Mouse (Mus musculus): ENCODE data around the gene Frmd7. TPM values are rescaled to one million over a fixed set of nuclear protein-coding genes. Genes with fewer than 3 reads are reported as not detected.

The Frmd7 gene
- polyA plus RNA-seq, 1 experiment from 2014 or later, result not detected

- no peak for ATAC-seq
- no peak overlapping the region for H3K4me3 ChIP-seq (ENCODE audit: low read length)
- WGBS, result 65% methylated on average over 6 of the region's 6 CpGs
These were observed 20.4 kb upstream of the Frmd7 start for GRCm38 (mm10) chrX:50962955-50963354.

GRCm38 (mm10) chrX:50948633-50949032, 6.1 kb upstream of the Frmd7 start:
- Histone ChIP-seq H3K4me2 (ENCODE audit: low read depth, low read length) (no peak overlapping the region), H3K4me3 (ENCODE audit: low read length) (no peak overlapping the region), H3K4me1 (ENCODE audit: control insufficient read depth, insufficient read depth, low read length) (no peaks in the 10 kb centered on the region), H3K9ac (ENCODE audit: low read depth, low read length) (no peak overlapping the region), H3K9me3 (ENCODE audit: control insufficient read depth, low read length) (no peaks in the 10 kb centered on the region), H3K27ac (ENCODE audit: low read length) (no peak overlapping the region), H3K36me3 (ENCODE audit: control insufficient read depth, insufficient read depth, low read length) (no peaks in the 10 kb centered on the region), H3K27me3 (replicated peaks; ENCODE audit: control insufficient read depth, insufficient read depth, low read length) (no peaks in the 10 kb centered on the region)
- ATAC-seq, result no peak
- 69% methylated on average over 2 of the region's 2 CpGs for WGBS

More at GRCm38 (mm10) chrX:50962955-50963354, 20.4 kb upstream of the Frmd7 start:
- no peaks in the 10 kb centered on the region for H3K36me3 ChIP-seq (ENCODE audit: control insufficient read depth, insufficient read depth, low read length)
- no peak overlapping the region for H3K27ac ChIP-seq (ENCODE audit: low read length)
- H3K4me2 ChIP-seq (ENCODE audit: low read depth, low read length), result no peak overlapping the region
- H3K9ac ChIP-seq (ENCODE audit: low read depth, low read length), result no peak overlapping the region
- no peaks in the 10 kb centered on the region for H3K9me3 ChIP-seq (ENCODE audit: control insufficient read depth, low read length)
- H3K27me3 ChIP-seq (replicated peaks; ENCODE audit: control insufficient read depth, insufficient read depth, low read length), result no peaks in the 10 kb centered on the region
- H3K4me1 ChIP-seq (ENCODE audit: control insufficient read depth, insufficient read depth, low read length), result no peaks in the 10 kb centered on the region

DNA sequence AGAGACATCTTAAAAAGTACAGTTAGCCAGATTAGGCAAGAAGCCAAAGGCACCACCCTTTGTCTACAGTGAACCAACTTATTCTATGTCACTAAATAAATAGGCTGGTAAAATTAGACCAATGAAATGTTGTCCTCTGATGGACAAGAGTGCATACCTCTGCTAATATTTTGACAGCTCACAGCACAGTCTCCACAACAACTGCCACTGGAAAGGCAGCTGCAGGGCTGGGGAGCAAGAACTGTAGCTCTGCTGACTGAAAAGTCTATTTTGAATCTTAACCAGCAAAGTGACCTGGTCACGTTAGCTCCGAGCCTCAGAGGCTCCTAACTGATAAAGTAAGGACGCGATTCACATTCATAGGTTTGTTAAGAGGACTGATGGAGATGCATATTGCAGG, 5.6 kb upstream of the Frmd7 start:
- no peaks in the 10 kb centered on the region for H3K4me1 ChIP-seq (ENCODE audit: control insufficient read depth, insufficient read depth, low read length)
- H3K27ac ChIP-seq (ENCODE audit: low read length), result no peak overlapping the region
- no peak overlapping the region for H3K9ac ChIP-seq (ENCODE audit: low read depth, low read length)
- no peak overlapping the region for H3K4me3 ChIP-seq (ENCODE audit: low read length)
- 72% methylated on average over 4 of the region's 4 CpGs for WGBS
- no peak overlapping the region for H3K4me2 ChIP-seq (ENCODE audit: low read depth, low read length)
- H3K9me3 ChIP-seq (ENCODE audit: control insufficient read depth, low read length), result no peaks in the 10 kb centered on the region
- H3K36me3 ChIP-seq (ENCODE audit: control insufficient read depth, insufficient read depth, low read length), result no peaks in the 10 kb centered on the region
- no peaks in the 10 kb centered on the region for H3K27me3 ChIP-seq (replicated peaks; ENCODE audit: control insufficient read depth, insufficient read depth, low read length)
- no peak for ATAC-seq

DNA sequence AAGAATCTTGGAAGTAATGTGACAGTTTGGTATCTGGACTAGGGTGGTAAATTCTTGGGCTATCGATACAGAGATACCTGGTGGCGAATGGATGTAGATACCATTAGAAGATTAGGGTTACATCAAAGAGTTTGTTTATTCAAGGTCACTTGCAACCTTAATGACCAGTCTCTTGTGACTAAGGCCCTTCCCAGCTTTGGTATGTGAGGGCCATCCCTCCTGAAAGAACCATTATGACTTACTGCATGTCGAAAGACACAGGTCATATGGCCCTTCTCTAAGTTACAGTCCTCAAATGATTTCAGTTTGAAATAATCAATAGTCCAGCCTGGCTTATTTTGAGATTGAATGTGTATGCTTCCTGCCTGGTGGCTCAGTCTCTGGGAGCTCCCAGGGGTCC, 5.4 kb downstream of the Frmd7 start:
- no peak overlapping the region for H3K4me3 ChIP-seq (ENCODE audit: low read length)
- no peaks in the 10 kb centered on the region for H3K36me3 ChIP-seq (ENCODE audit: control insufficient read depth, insufficient read depth, low read length)
- H3K9ac ChIP-seq (ENCODE audit: low read depth, low read length), result no peak overlapping the region
- H3K27me3 ChIP-seq (replicated peaks; ENCODE audit: control insufficient read depth, insufficient read depth, low read length), result no peaks in the 10 kb centered on the region
- WGBS, result 68% methylated on average over 3 of the region's 3 CpGs
- ATAC-seq, result 0 out of 2 replicates have a peak, but pooled peaks have one; percentile 58
- H3K4me2 ChIP-seq (ENCODE audit: low read depth, low read length), result no peak overlapping the region
- H3K27ac ChIP-seq (ENCODE audit: low read length), result no peak overlapping the region
- no peaks in the 10 kb centered on the region for H3K4me1 ChIP-seq (ENCODE audit: control insufficient read depth, insufficient read depth, low read length)
- no peaks in the 10 kb centered on the region for H3K9me3 ChIP-seq (ENCODE audit: control insufficient read depth, low read length)

DNA sequence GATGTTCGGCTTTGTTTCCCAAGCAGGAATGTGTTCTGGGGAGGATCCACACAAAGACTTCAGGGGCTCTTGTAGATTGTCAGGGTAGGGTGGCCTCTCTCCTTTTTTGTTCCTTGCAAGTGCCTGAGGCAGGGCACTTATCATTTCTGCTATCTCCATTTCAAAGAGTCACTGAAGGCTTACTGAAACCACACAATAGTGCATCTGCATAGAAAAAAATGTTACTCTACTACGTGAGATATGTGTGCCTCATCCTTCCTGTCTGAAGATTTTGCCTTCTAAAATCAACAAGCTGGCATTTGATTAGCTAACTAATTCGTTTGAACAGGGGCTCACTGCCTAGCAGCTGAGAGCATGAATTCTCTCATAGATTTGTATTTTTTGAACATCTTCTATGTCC, 12.2 kb downstream of the Frmd7 start:
- Histone ChIP-seq H3K4me3 (ENCODE audit: low read length) (no peak overlapping the region), H3K27ac (ENCODE audit: low read length) (no peak overlapping the region), H3K4me1 (ENCODE audit: control insufficient read depth, insufficient read depth, low read length) (no peaks in the 10 kb centered on the region), H3K36me3 (ENCODE audit: control insufficient read depth, insufficient read depth, low read length) (no peaks in the 10 kb centered on the region), H3K4me2 (ENCODE audit: low read depth, low read length) (no peak overlapping the region), H3K27me3 (replicated peaks; ENCODE audit: control insufficient read depth, insufficient read depth, low read length) (no peaks in the 10 kb centered on the region; the same call in 1 of the 2 replicates), H3K9ac (ENCODE audit: low read depth, low read length) (no peak overlapping the region), H3K9me3 (ENCODE audit: control insufficient read depth, low read length) (no peaks in the 10 kb centered on the region)
- WGBS, result 56% methylated on average over 3 of the region's 3 CpGs
- ATAC-seq, result no peak

DNA sequence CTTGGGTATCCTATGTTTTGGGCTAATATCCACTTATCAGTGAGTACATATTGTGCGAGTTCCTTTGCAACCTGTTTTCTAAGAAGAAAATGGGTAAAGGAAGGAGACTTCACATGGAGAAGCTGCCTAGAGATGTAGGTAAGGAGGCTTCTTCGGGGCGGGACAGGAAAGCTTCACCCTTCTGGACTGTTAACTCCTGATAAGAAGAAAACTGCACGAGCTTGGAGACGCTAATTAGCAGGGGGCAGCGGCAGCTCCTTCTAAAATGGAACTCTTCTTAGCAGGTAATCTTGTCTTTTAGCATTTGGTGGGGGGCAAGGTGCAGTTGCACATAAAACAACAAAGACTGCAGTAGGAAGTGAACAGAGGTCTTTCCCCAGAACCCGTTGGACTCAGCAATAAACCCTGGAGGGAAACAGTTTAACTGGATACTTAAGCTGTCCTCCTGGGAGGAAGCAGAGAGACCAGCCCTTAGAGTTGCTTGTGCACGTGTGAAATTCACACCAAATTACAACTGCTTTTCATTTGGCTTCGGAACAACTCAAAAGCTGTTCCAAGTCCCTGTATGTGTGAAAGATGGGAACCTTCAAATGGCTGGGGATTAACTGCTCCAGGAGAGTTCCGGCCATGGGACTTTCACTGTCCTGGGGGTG, 15.5 kb downstream of the Frmd7 start:
- 56% methylated on average over 10 of the region's 10 CpGs for WGBS
- H3K4me3 ChIP-seq (ENCODE audit: low read length), result no peak overlapping the region
- H3K9me3 ChIP-seq (ENCODE audit: control insufficient read depth, low read length), result no peaks in the 10 kb centered on the region
- H3K4me2 ChIP-seq (ENCODE audit: low read depth, low read length), result no peak overlapping the region
- no peak for ATAC-seq
- H3K9ac ChIP-seq (ENCODE audit: low read depth, low read length), result no peak overlapping the region
- H3K4me1 ChIP-seq (ENCODE audit: control insufficient read depth, insufficient read depth, low read length), result no peaks in the 10 kb centered on the region
- H3K27me3 ChIP-seq (replicated peaks; ENCODE audit: control insufficient read depth, insufficient read depth, low read length), result no peaks in the 10 kb centered on the region; the same call in 1 of the 2 replicates
- H3K27ac ChIP-seq (ENCODE audit: low read length), result no peak overlapping the region
- H3K36me3 ChIP-seq (ENCODE audit: control insufficient read depth, insufficient read depth, low read length), result no peaks in the 10 kb centered on the region

DNA sequence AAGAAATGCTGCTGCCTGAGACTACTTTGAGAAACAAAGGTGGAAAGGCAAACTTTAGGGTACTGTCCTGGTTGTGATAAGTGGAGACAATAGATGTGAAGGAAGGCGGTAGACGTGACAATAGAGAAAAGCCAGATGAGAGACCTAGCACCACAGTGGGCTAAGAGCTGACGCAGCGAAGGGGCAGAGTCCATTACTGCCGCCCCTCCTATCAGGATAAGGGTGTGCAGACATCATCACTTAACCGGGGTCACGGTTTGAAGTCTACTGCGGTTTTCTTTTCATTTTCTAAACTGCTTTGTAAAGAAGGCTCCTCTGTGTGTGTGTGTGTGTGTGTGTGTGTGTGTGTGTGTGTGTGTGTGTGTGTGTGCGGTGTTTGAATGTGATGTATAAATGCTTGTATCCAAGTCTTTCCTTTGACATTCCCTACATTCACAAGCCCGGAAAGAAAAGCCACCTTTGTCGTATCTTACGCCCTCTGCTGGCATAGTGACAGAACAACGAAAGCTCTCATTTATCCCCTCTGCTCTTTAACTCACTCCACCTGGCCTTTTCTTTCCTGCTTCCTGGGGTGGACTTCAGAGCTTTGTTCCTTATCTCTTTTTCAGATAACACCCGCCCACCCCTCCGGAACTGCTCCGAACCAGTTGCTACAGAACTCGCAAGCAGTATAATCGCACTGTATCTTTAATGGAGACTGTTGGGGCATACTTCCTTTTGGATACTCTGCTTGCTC, 17.7 kb downstream of the Frmd7 start:
- peak; percentile 87 for ATAC-seq
- WGBS, result 40% methylated on average over 18 of the region's 18 CpGs

GRCm38 (mm10) chrX:50918754-50919153, 23.8 kb downstream of the Frmd7 start:
- Histone ChIP-seq H3K9ac (ENCODE audit: low read depth, low read length) (no peak overlapping the region), H3K36me3 (ENCODE audit: control insufficient read depth, insufficient read depth, low read length) (no peaks in the 10 kb centered on the region)
- WGBS, result 51% methylated on average over 3 of the region's 3 CpGs

More for the DNA sequence above, 17.7 kb downstream of the Frmd7 start:
- H3K27me3 ChIP-seq (replicated peaks; ENCODE audit: control insufficient read depth, insufficient read depth, low read length), result no peaks in the 10 kb centered on the region; the same call in 1 of the 2 replicates
- H3K9me3 ChIP-seq (ENCODE audit: control insufficient read depth, low read length), result no peaks in the 10 kb centered on the region
- H3K36me3 ChIP-seq (ENCODE audit: control insufficient read depth, insufficient read depth, low read length), result no peaks in the 10 kb centered on the region
- H3K4me2 ChIP-seq (ENCODE audit: low read depth, low read length), result 0 out of 2 replicates have a peak overlapping the region, but pooled peaks have one; percentile 7
- H3K4me1 ChIP-seq (ENCODE audit: control insufficient read depth, insufficient read depth, low read length), result no peaks in the 10 kb centered on the region
- no peak overlapping the region for H3K9ac ChIP-seq (ENCODE audit: low read depth, low read length)
- H3K27ac ChIP-seq (ENCODE audit: low read length), result no peak overlapping the region
- H3K4me3 ChIP-seq (ENCODE audit: low read length), result no peak overlapping the region

GRCm38 (mm10) chrX:50917389-50917788, 25.1 kb downstream of the Frmd7 start:
- Histone ChIP-seq H3K36me3 (ENCODE audit: control insufficient read depth, insufficient read depth, low read length) (no peaks in the 10 kb centered on the region), H3K27me3 (replicated peaks; ENCODE audit: control insufficient read depth, insufficient read depth, low read length) (no peaks in the 10 kb centered on the region)
- no peak for ATAC-seq

More at GRCm38 (mm10) chrX:50918754-50919153, 23.8 kb downstream of the Frmd7 start:
- no peak overlapping the region for H3K4me3 ChIP-seq (ENCODE audit: low read length)
- no peaks in the 10 kb centered on the region for H3K27me3 ChIP-seq (replicated peaks; ENCODE audit: control insufficient read depth, insufficient read depth, low read length)
- ATAC-seq, result no peak
- H3K9me3 ChIP-seq (ENCODE audit: control insufficient read depth, low read length), result no peaks in the 10 kb centered on the region
- no peak overlapping the region for H3K4me2 ChIP-seq (ENCODE audit: low read depth, low read length)
- H3K4me1 ChIP-seq (ENCODE audit: control insufficient read depth, insufficient read depth, low read length), result no peaks in the 10 kb centered on the region
- no peak overlapping the region for H3K27ac ChIP-seq (ENCODE audit: low read length)

More at GRCm38 (mm10) chrX:50917389-50917788, 25.1 kb downstream of the Frmd7 start:
- Histone ChIP-seq H3K4me3 (ENCODE audit: low read length) (no peak overlapping the region), H3K9me3 (ENCODE audit: control insufficient read depth, low read length) (no peaks in the 10 kb centered on the region), H3K4me2 (ENCODE audit: low read depth, low read length) (no peak overlapping the region), H3K9ac (ENCODE audit: low read depth, low read length) (no peak overlapping the region), H3K4me1 (ENCODE audit: control insufficient read depth, insufficient read depth, low read length) (no peaks in the 10 kb centered on the region), H3K27ac (ENCODE audit: low read length) (no peak overlapping the region)
- WGBS, result 76% methylated on average over 3 of the region's 3 CpGs
